ENCODE assay signal across 8 mouse cellular contexts in the genomic region with DNA sequence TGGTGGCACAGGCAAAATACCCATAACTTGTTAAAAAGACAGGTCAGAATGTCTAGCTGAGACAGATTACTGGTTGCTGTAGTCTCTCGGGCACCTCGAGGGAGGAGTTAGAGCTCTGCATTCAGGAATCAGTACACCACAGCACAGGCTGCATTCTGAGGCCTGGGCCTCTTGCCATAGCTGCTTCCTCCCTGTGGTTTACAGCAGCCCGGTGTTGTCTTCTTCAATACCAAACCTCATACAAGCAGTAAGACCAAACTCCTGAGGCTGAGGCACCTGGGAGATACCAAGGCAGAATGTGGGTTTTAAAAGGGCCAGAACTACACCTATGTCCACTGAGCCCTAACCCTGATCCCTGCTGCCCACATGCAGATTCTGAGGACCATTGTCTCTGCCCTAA. TPM values are rescaled to one million over a fixed set of nuclear protein-coding genes. Genes with fewer than 3 reads are reported as not detected.
DNase-seq lines count a peak whose midpoint lies in the region; ATAC-seq and TF ChIP-seq lines count a peak whose summit lies in the region.
"Had no signal": no experiment of that assay in that cellular context is flagged by ENCODE, and none has a peak within 500 bp of the region (broad histone marks: within the 10 kb centered on the region; RNA-seq: fewer than 3 reads in every experiment).

No protein-coding gene starts in this region.

- H3K4me1 ChIP-seq in embryonic facial prominence, embryonic 15.5 days = peaks cover 48% of the 10 kb centered on the region

- DNase-seq in layer of hippocampus, adult 2 months (ENCODE audit: low spot score in 2 of 2) = peak in 1 of 2 experiments; percentile 42
- no peak for DNase-seq in layer of hippocampus, adult 18-20 months (ENCODE audit: low spot score in 2 of 2)
- peak; percentile 53 for DNase-seq in T-cell, adult 2 months (ENCODE audit: low spot score)
- no peak for DNase-seq in ovary, postnatal 10 days (ENCODE audit: low spot score)
- DNase-seq in cerebellum, adult 9-11 months = no peak

- no peak overlapping the region for H3ac ChIP-seq in myocyte (ENCODE audit: control insufficient read depth, insufficient read length)

- H3K27me3 ChIP-seq in embryonic facial prominence, embryonic 15.5 days = no peaks in the 10 kb centered on the region
- no peaks in the 10 kb centered on the region for H3K27me3 ChIP-seq in myocyte (ENCODE audit: control insufficient read depth, insufficient read depth, insufficient read length)
- H3K27me3 ChIP-seq: heart, embryonic 15.5 days had no signal

- H3K27ac ChIP-seq in layer of hippocampus, adult 2 months = peak overlapping the region; percentile 97; the same call in 1 of the 2 replicates
- H3K27ac ChIP-seq in embryonic facial prominence, embryonic 15.5 days (replicated peaks) = peak overlapping the region; percentile 92

- H3K9me3 ChIP-seq in embryonic facial prominence, embryonic 15.5 days (replicated peaks) = no peaks in the 10 kb centered on the region
- H3K9me3 ChIP-seq: heart, embryonic 15.5 days had no signal

- WGBS in embryonic facial prominence, embryonic 15.5 days = 27% methylated on average over 3 of the region's 3 CpGs

- TF ChIP-seq POLR2A in myocyte (IDR thresholded peaks at IDR 0.05; ENCODE audit: insufficient read length, low read depth) = no peak

- H3K4me3 ChIP-seq in layer of hippocampus, adult 2 months = no peak overlapping the region
- peak overlapping the region; percentile 74; the same call in 1 of the 2 replicates for H3K4me3 ChIP-seq in embryonic facial prominence, embryonic 15.5 days (replicated peaks)
- no peak overlapping the region for H3K4me3 ChIP-seq in myocyte

- H3K79me2 ChIP-seq in myocyte (ENCODE audit: control insufficient read depth, insufficient read depth) = no peaks in the 10 kb centered on the region

- ATAC-seq in embryonic facial prominence, embryonic 15.5 days (ENCODE audit: insufficient number of reproducible peaks, low FRiP score, low TSS enrichment, low read depth) = no peak

- no peak for TF ChIP-seq CTCF in layer of hippocampus, adult 2 months (conservative IDR thresholded peaks at IDR 0.05)

- no peak overlapping the region for H3K9ac ChIP-seq in embryonic facial prominence, embryonic 15.5 days
- H3K9ac ChIP-seq: heart, embryonic 15.5 days had no signal

- H3K36me3 ChIP-seq in embryonic facial prominence, embryonic 15.5 days = peaks cover 35% of the 10 kb centered on the region
- H3K36me3 ChIP-seq in myocyte (ENCODE audit: control insufficient read depth, insufficient read depth) = peaks cover 27% of the 10 kb centered on the region

- peak overlapping the region; percentile 85 for H3K4me2 ChIP-seq in embryonic facial prominence, embryonic 15.5 days (replicated peaks)
- no peak overlapping the region for H3K4me2 ChIP-seq in myocyte (ENCODE audit: low read depth)

TF ChIP-seq in myocyte, 11 proteins besides CTCF, POLR2A, EP300 and RAD21:
- peak; percentile 39 for TF ChIP-seq POLR2AphosphoS2 (IDR thresholded peaks at IDR 0.05; ENCODE audit: insufficient read length, low read depth)
- no peak for TF ChIP-seq USF1 (IDR thresholded peaks at IDR 0.05; ENCODE audit: low read depth)
- TF ChIP-seq REST (IDR thresholded peaks at IDR 0.05; ENCODE audit: insufficient read depth, insufficient read length) = no peak
- TF ChIP-seq SRF (IDR thresholded peaks at IDR 0.05; ENCODE audit: control insufficient read depth, insufficient read length, low read depth) = no peak
- no peak for TF ChIP-seq MAX (IDR thresholded peaks at IDR 0.05; ENCODE audit: low read depth)

RNA-seq across cellular contexts. Expression of gene Zfp651, which starts 1.7 kb away (rescaled TPM):
- total RNA-seq in layer of hippocampus, adult 2 months (2021) = 100 to 1,000 TPM; 101 to 102 TPM
- total RNA-seq in layer of hippocampus, adult 18-20 months (2021) = 100 to 1,000 TPM in 1 of 2 experiments, 10 to 100 TPM in 1; 98.6 to 102 TPM
- polyA plus RNA-seq in embryonic facial prominence, embryonic 15.5 days (2015; fragmentation: Nextera tagmentation; extraction: Ambion mirVana) = 34.0 and 35.4 TPM in 2 replicates
- polyA plus RNA-seq in myocyte (2012; fragmentation: generic; extraction: Trizol) = 47.0 TPM

RNA-seq across cellular contexts. Expression of gene Klhl40, which starts 20.0 kb away (rescaled TPM):
- 1 to 10 TPM; 3.3 to 4.6 TPM for total RNA-seq in layer of hippocampus, adult 2 months (2021)
- total RNA-seq in layer of hippocampus, adult 18-20 months (2021) = 1 to 10 TPM; 4.8 to 5.6 TPM
- 16.7 and 23.2 TPM in 2 replicates for polyA plus RNA-seq in embryonic facial prominence, embryonic 15.5 days (2015; fragmentation: Nextera tagmentation; extraction: Ambion mirVana)
- polyA plus RNA-seq in myocyte (2012; fragmentation: generic; extraction: Trizol) = 70.4 TPM

RNA-seq across cellular contexts. Expression of gene Hhatl, which starts 34.9 kb away (rescaled TPM):
- 10 to 100 TPM; 15.6 to 19.9 TPM for total RNA-seq in layer of hippocampus, adult 2 months (2021)
- total RNA-seq in layer of hippocampus, adult 18-20 months (2021) = 10 to 100 TPM; 17.9 to 20.0 TPM
- 1.2 and 2.5 TPM in 2 replicates for polyA plus RNA-seq in embryonic facial prominence, embryonic 15.5 days (2015; fragmentation: Nextera tagmentation; extraction: Ambion mirVana)
- polyA plus RNA-seq in myocyte (2012; fragmentation: generic; extraction: Trizol) = 1.9 TPM

RNA-seq across cellular contexts. Expression of gene Nktr, which starts 38.5 kb away (rescaled TPM):
- 100 to 1,000 TPM; 104 to 127 TPM for total RNA-seq in layer of hippocampus, adult 2 months (2021)
- 100 to 1,000 TPM in 1 of 2 experiments, 10 to 100 TPM in 1; 98.6 to 100 TPM for total RNA-seq in layer of hippocampus, adult 18-20 months (2021)
- 66.5 and 71.5 TPM in 2 replicates for polyA plus RNA-seq in embryonic facial prominence, embryonic 15.5 days (2015; fragmentation: Nextera tagmentation; extraction: Ambion mirVana)
- polyA plus RNA-seq in myocyte (2012; fragmentation: generic; extraction: Trizol) = 9.0 TPM

RNA-seq across cellular contexts. Expression of gene Ss18l2, which starts 47.3 kb away (rescaled TPM):
- total RNA-seq in layer of hippocampus, adult 2 months (2021) = 10 to 100 TPM; 71.8 to 78.8 TPM
- 10 to 100 TPM; 73.7 to 82.6 TPM for total RNA-seq in layer of hippocampus, adult 18-20 months (2021)
- 111 and 116 TPM in 2 replicates for polyA plus RNA-seq in embryonic facial prominence, embryonic 15.5 days (2015; fragmentation: Nextera tagmentation; extraction: Ambion mirVana)
- 81.5 TPM for polyA plus RNA-seq in myocyte (2012; fragmentation: generic; extraction: Trizol)
